9 mouse cellular contexts compared by ENCODE assay signal in the genomic region with DNA sequence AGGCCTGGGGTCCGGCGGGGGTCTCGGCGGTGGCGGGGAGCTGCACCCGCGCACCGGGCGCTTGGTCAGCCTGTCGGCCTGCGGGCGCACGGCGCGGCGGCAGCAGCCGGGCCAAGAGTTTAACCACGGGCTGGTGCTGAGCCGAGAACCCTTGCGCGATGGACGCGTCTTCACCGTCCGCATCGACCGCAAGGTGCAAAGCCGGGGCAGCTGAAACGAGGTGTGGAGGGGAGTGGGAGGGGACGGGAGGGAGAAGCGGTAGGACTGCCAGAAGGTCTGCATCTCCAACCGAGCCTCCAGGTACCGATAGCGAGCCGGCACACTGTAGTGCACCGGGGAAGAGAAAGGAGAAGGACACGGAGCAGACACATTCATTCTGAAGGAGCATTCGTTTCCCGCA. TPM values are rescaled to one million over a fixed set of nuclear protein-coding genes. Genes with fewer than 3 reads are reported as not detected.
DNase-seq lines count a peak whose midpoint lies in the region; ATAC-seq and TF ChIP-seq lines count a peak whose summit lies in the region.
"Had no signal": no experiment of that assay in that cellular context is flagged by ENCODE, and none has a peak within 500 bp of the region (broad histone marks: within the 10 kb centered on the region; RNA-seq: fewer than 3 reads in every experiment).

No protein-coding gene starts in this region.

- intact Hi-C loops in heart, postnatal 14 days (cut with DNase I), result loop anchor here (2.0 kb wide), 1 partner anchor 63 kb away; the partner anchor contains the start of gene Tmem256

- peaks cover 33% of the 10 kb centered on the region for H3K36me3 ChIP-seq in heart, embryonic 15.5 days
- peaks cover 14% of the 10 kb centered on the region for H3K36me3 ChIP-seq in ES-Bruce4 (ENCODE audit: control insufficient read depth, insufficient read depth, low read length, poor library complexity, severe bottlenecking)
- peaks cover 45% of the 10 kb centered on the region for H3K36me3 ChIP-seq in forebrain, embryonic 10.5 days (replicated peaks)
- peaks cover 3% of the 10 kb centered on the region; the same call in 1 of the 2 replicates for H3K36me3 ChIP-seq in liver, adult 2 months (ENCODE audit: control insufficient read depth, insufficient read depth, low read length)
- peaks cover 20% of the 10 kb centered on the region for H3K36me3 ChIP-seq in stomach, postnatal 0 days (ENCODE audit: control insufficient read depth, insufficient read depth, low read length)

- 0 out of 2 replicates have a peak, but pooled peaks have one; percentile 1 for ATAC-seq in heart, embryonic 15.5 days (replicated peaks; ENCODE audit: insufficient number of reproducible peaks, insufficient read depth, low FRiP score, low read depth)
- 0 out of 2 replicates have a peak, but pooled peaks have one; percentile 3 for ATAC-seq in stomach, postnatal 0 days (ENCODE audit: low FRiP score, low TSS enrichment)

- peak overlapping the region; percentile 95 for H3K4me3 ChIP-seq in heart, embryonic 15.5 days
- H3K4me3 ChIP-seq in ES-Bruce4 (ENCODE audit: low read depth, low read length), result peak overlapping the region; percentile 78
- peak overlapping the region; percentile 99 for H3K4me3 ChIP-seq in forebrain, embryonic 10.5 days
- peak overlapping the region; percentile 64 for H3K4me3 ChIP-seq in liver, adult 2 months (ENCODE audit: insufficient read depth, low read depth, low read length)
- peak overlapping the region; percentile 79 for H3K4me3 ChIP-seq in stomach, postnatal 0 days (ENCODE audit: low read depth, low read length)

- peak overlapping the region; percentile 87 for H3K4me2 ChIP-seq in heart, embryonic 15.5 days
- peak overlapping the region; percentile 95 for H3K4me2 ChIP-seq in stomach, postnatal 0 days (replicated peaks; ENCODE audit: low read depth)

- peaks cover 30% of the 10 kb centered on the region for H3K4me1 ChIP-seq in heart, embryonic 15.5 days (replicated peaks)
- H3K4me1 ChIP-seq in ES-Bruce4 (ENCODE audit: control insufficient read depth, insufficient read depth, low read length), result no peaks in the 10 kb centered on the region
- H3K4me1 ChIP-seq in forebrain, embryonic 10.5 days, result peaks cover 47% of the 10 kb centered on the region
- H3K4me1 ChIP-seq in liver, adult 2 months (ENCODE audit: control insufficient read depth, insufficient read depth, low read length), result no peaks in the 10 kb centered on the region
- H3K4me1 ChIP-seq in stomach, postnatal 0 days (replicated peaks; ENCODE audit: control insufficient read depth, insufficient read depth), result peaks cover 4% of the 10 kb centered on the region; the same call in 1 of the 2 replicates

- peak overlapping the region; percentile 93 for H3K9ac ChIP-seq in heart, embryonic 15.5 days
- H3K9ac ChIP-seq in ES-Bruce4 (ENCODE audit: low read depth, poor library complexity, severe bottlenecking), result peak overlapping the region; percentile 84
- H3K9ac ChIP-seq in liver, adult 2 months (ENCODE audit: low read depth, low read length), result peak overlapping the region; percentile 67
- H3K9ac ChIP-seq in stomach, postnatal 0 days (ENCODE audit: low read length), result peak overlapping the region; percentile 84

- no peak for TF ChIP-seq CTCF in ES-Bruce4 (IDR thresholded peaks at IDR 0.05; ENCODE audit: low read depth, low read length)
- TF ChIP-seq CTCF in liver, adult 2 months (IDR thresholded peaks at IDR 0.05; ENCODE audit: low read depth, low read length), result no peak
- no peak for TF ChIP-seq CTCF in stomach, postnatal 0 days (IDR thresholded peaks at IDR 0.05; ENCODE audit: low read depth)

- peak overlapping the region; percentile 99 for H3K27ac ChIP-seq in heart, embryonic 15.5 days
- H3K27ac ChIP-seq in ES-Bruce4 (ENCODE audit: insufficient read depth, low read length), result no peak overlapping the region
- peak overlapping the region; percentile 99 for H3K27ac ChIP-seq in forebrain, embryonic 10.5 days
- H3K27ac ChIP-seq in liver, adult 2 months (replicated peaks; ENCODE audit: insufficient read depth, low read depth, low read length), result no peak overlapping the region
- peak overlapping the region; percentile 98 for H3K27ac ChIP-seq in stomach, postnatal 0 days (replicated peaks)

- H3K79me2 ChIP-seq in liver, adult 2 months (ENCODE audit: control insufficient read depth, insufficient read depth, low read length), result no peaks in the 10 kb centered on the region

- TF ChIP-seq POLR2A in ES-Bruce4 (IDR thresholded peaks at IDR 0.05; ENCODE audit: insufficient read depth, low read length), result no peak
- TF ChIP-seq POLR2A in liver, adult 2 months (IDR thresholded peaks at IDR 0.05; ENCODE audit: extremely low read depth, insufficient read depth, low read length), result no peak

- no peaks in the 10 kb centered on the region for H3K27me3 ChIP-seq in heart, embryonic 15.5 days
- no peaks in the 10 kb centered on the region for H3K27me3 ChIP-seq in ES-Bruce4 (ENCODE audit: control insufficient read depth, insufficient read depth, low read length, poor library complexity, severe bottlenecking)
- H3K27me3 ChIP-seq in forebrain, embryonic 10.5 days (ENCODE audit: poor library complexity, severe bottlenecking), result peaks cover 8% of the 10 kb centered on the region; the same call in 1 of the 2 replicates
- no peaks in the 10 kb centered on the region for H3K27me3 ChIP-seq in liver, adult 2 months (ENCODE audit: control insufficient read depth, insufficient read depth, low read length)
- H3K27me3 ChIP-seq in stomach, postnatal 0 days (ENCODE audit: control insufficient read depth, insufficient read depth, low read length), result no peaks in the 10 kb centered on the region

- TF ChIP-seq EP300 in ES-Bruce4 (IDR thresholded peaks at IDR 0.05; ENCODE audit: insufficient read depth, low read depth, low read length), result no peak
- TF ChIP-seq EP300 in stomach, postnatal 0 days (optimal IDR thresholded peaks at IDR 0.05), result no peak

- no peaks in the 10 kb centered on the region for H3K9me3 ChIP-seq in heart, embryonic 15.5 days (replicated peaks)
- H3K9me3 ChIP-seq in ES-Bruce4 (replicated peaks; ENCODE audit: control insufficient read depth, insufficient read depth, low read length, poor library complexity, severe bottlenecking), result no peaks in the 10 kb centered on the region
- H3K9me3 ChIP-seq in forebrain, embryonic 10.5 days, result no peaks in the 10 kb centered on the region
- no peaks in the 10 kb centered on the region for H3K9me3 ChIP-seq in stomach, postnatal 0 days (ENCODE audit: control insufficient read depth, low read length)

- under 1% methylated on average over 37 of the region's 39 CpGs for WGBS in heart, embryonic 15.5 days
- under 1% methylated on average over 39 of the region's 39 CpGs for WGBS in forebrain, embryonic 10.5 days
- under 1% methylated on average over 39 of the region's 39 CpGs for WGBS in liver, adult 2 months
- under 1% methylated on average over 33 of the region's 39 CpGs for WGBS in stomach, postnatal 0 days

- DNase-seq in heart, postnatal 14 days, result no peak
- DNase-seq in forebrain, embryonic 10.5 days (ENCODE audit: extremely low spot score, low spot score), result peak; percentile 46
- DNase-seq in liver, adult 2 months (ENCODE audit: extremely low read depth, low read depth, low spot score), result no peak
- DNase-seq in stomach, postnatal 0 days (ENCODE audit: low spot score), result no peak
- DNase-seq in spleen, postnatal 14 days (ENCODE audit: low spot score in 2 of 2), result no peak
- DNase-seq in spleen, postnatal 36 days (ENCODE audit: low spot score in 2 of 2), result no peak

RNA-seq across cellular contexts. Expression of gene Neurl4, which starts 1.1 kb away (rescaled TPM):
- polyA plus RNA-seq in heart, embryonic 15.5 days (2015; fragmentation: Nextera tagmentation; extraction: Ambion mirVana), result 5.2 and 7.0 TPM in 2 replicates
- 10 to 100 TPM; 43.5 to 45.8 TPM for total RNA-seq in heart, postnatal 14 days (2021)
- 27.9 and 32.4 TPM in 2 replicates for polyA plus RNA-seq in ES-Bruce4 (2011; ENCODE audit: insufficient read depth, insufficient read length, low read depth, missing spikeins)
- polyA plus RNA-seq in forebrain, embryonic 10.5 days (2016; fragmentation: Nextera tagmentation; extraction: Ambion mirVana), result 14.3 and 14.8 TPM in 2 replicates
- total RNA-seq in liver, adult 2 months (2014; rRNA removed), result 10.1 and 14.0 TPM in 2 replicates
- 12.6 and 20.7 TPM in 2 replicates for polyA plus RNA-seq in liver, adult 2 months (2012; rRNA removed)
- 2.3 and 3.9 TPM in 2 replicates for polyA plus RNA-seq in stomach, postnatal 0 days (2015; fragmentation: Nextera tagmentation; extraction: Ambion mirVana)

RNA-seq across cellular contexts. Expression of gene 2810408A11Rik, which starts 1.2 kb away (rescaled TPM):
- polyA plus RNA-seq in heart, embryonic 15.5 days (2015; fragmentation: Nextera tagmentation; extraction: Ambion mirVana), result 3.7 and 5.8 TPM in 2 replicates
- total RNA-seq in heart, postnatal 14 days (2021), result 1 to 10 TPM in 1 of 2 experiments, under 1 TPM in 1; 0.95 to 1.1 TPM
- polyA plus RNA-seq in ES-Bruce4 (2011; ENCODE audit: insufficient read depth, insufficient read length, low read depth, missing spikeins), result 11.6 and 13.1 TPM in 2 replicates
- polyA plus RNA-seq in forebrain, embryonic 10.5 days (2016; fragmentation: Nextera tagmentation; extraction: Ambion mirVana), result 11.9 and 12.2 TPM in 2 replicates
- 0.13 and 0.18 TPM in 2 replicates for total RNA-seq in liver, adult 2 months (2014; rRNA removed)
- polyA plus RNA-seq in liver, adult 2 months (2012; rRNA removed), result 0.06 and 0.11 TPM in 2 replicates
- 5.6 and 5.9 TPM in 2 replicates for polyA plus RNA-seq in stomach, postnatal 0 days (2015; fragmentation: Nextera tagmentation; extraction: Ambion mirVana)

RNA-seq across cellular contexts. Expression of gene Acap1, which starts 6.7 kb away (rescaled TPM):
- 4.5 and 14.8 TPM in 2 replicates for polyA plus RNA-seq in heart, embryonic 15.5 days (2015; fragmentation: Nextera tagmentation; extraction: Ambion mirVana)
- total RNA-seq in heart, postnatal 14 days (2021), result 1 to 10 TPM; 2.3 to 6.8 TPM
- 1.5 and 2.3 TPM in 2 replicates for polyA plus RNA-seq in ES-Bruce4 (2011; ENCODE audit: insufficient read depth, insufficient read length, low read depth, missing spikeins)
- 0.84 and 1.3 TPM in 2 replicates for polyA plus RNA-seq in forebrain, embryonic 10.5 days (2016; fragmentation: Nextera tagmentation; extraction: Ambion mirVana)
- 1.2 and 1.9 TPM in 2 replicates for total RNA-seq in liver, adult 2 months (2014; rRNA removed)
- polyA plus RNA-seq in liver, adult 2 months (2012; rRNA removed), result 2.3 and 3.3 TPM in 2 replicates
- polyA plus RNA-seq in stomach, postnatal 0 days (2015; fragmentation: Nextera tagmentation; extraction: Ambion mirVana), result 0.70 and 0.71 TPM in 2 replicates
- total RNA-seq: left cerebral cortex, postnatal 14 days had no signal

RNA-seq across cellular contexts. Expression of gene Gps2, which starts 11.7 kb away (rescaled TPM):
- polyA plus RNA-seq in heart, embryonic 15.5 days (2015; fragmentation: Nextera tagmentation; extraction: Ambion mirVana), result 44.8 and 54.9 TPM in 2 replicates
- 10 to 100 TPM; 28.8 to 30.6 TPM for total RNA-seq in heart, postnatal 14 days (2021)
- 23.9 and 24.4 TPM in 2 replicates for polyA plus RNA-seq in ES-Bruce4 (2011; ENCODE audit: insufficient read depth, insufficient read length, low read depth, missing spikeins)
- polyA plus RNA-seq in forebrain, embryonic 10.5 days (2016; fragmentation: Nextera tagmentation; extraction: Ambion mirVana), result 92.4 and 97.3 TPM in 2 replicates
- total RNA-seq in liver, adult 2 months (2014; rRNA removed), result 7.0 and 8.5 TPM in 2 replicates
- 32.3 and 41.0 TPM in 2 replicates for polyA plus RNA-seq in liver, adult 2 months (2012; rRNA removed)
- polyA plus RNA-seq in stomach, postnatal 0 days (2015; fragmentation: Nextera tagmentation; extraction: Ambion mirVana), result 40.6 and 43.3 TPM in 2 replicates

RNA-seq across cellular contexts. Expression of gene Eif5a, which starts 19.8 kb away (rescaled TPM):
- polyA plus RNA-seq in heart, embryonic 15.5 days (2015; fragmentation: Nextera tagmentation; extraction: Ambion mirVana), result 975 and 1,130 TPM in 2 replicates
- 100 to 1,000 TPM; 434 to 455 TPM for total RNA-seq in heart, postnatal 14 days (2021)
- 1,015 and 1,063 TPM in 2 replicates for polyA plus RNA-seq in ES-Bruce4 (2011; ENCODE audit: insufficient read depth, insufficient read length, low read depth, missing spikeins)
- polyA plus RNA-seq in forebrain, embryonic 10.5 days (2016; fragmentation: Nextera tagmentation; extraction: Ambion mirVana), result 2,970 and 2,997 TPM in 2 replicates
- total RNA-seq in liver, adult 2 months (2014; rRNA removed), result 321 and 404 TPM in 2 replicates
- polyA plus RNA-seq in liver, adult 2 months (2012; rRNA removed), result 374 and 408 TPM in 2 replicates
- 1,169 and 1,205 TPM in 2 replicates for polyA plus RNA-seq in stomach, postnatal 0 days (2015; fragmentation: Nextera tagmentation; extraction: Ambion mirVana)

Comparison
In these comparisons a context has a peak if more than half of its experiments do, and no peak if none do; other contexts are left out.
1. H3K27ac ChIP-seq: peak in heart, embryonic 15.5 days (single experiment), forebrain, embryonic 10.5 days (single experiment) and stomach, postnatal 0 days (single experiment); none in ES-Bruce4 (single experiment) and liver, adult 2 months (single experiment).
2. Peak in every context shown above with its lines, with median percentiles within 50 percentile points of each other: H3K4me3 ChIP-seq and H3K9ac ChIP-seq.